Mouse (Mus musculus) adipose tissue, adult 10 weeks (tissue): ENCODE results near the gene Idh1. TPM values are rescaled to one million over a fixed set of nuclear protein-coding genes. Genes with fewer than 3 reads are reported as not detected.

Experiments used
- polyA plus RNA-seq: library from polyadenylated mRNA; stranded (reverse); fragments of 350-450 nt; fragmentation: Illumina TruSeq; extraction: RNeasy Lipid Tissue Mini Kit (QIAGEN cat#74804); gene quantifications from one replicate; pipeline ENCODE4 v1.2.3, GENCODE M21; 2014; ENCODE audit warnings: low read depth, low replicate concordance

Gene Idh1
- polyA plus RNA-seq = 106 TPM

GRCm38 (mm10) chr1:65186287-65187073, at the start of gene Idh1, which contains the start of gene Pikfyve:
Gene Idh1 (minus strand): TSS chr1:65186500.
Gene Pikfyve (plus strand): TSS chr1:65186683.

GRCm38 (mm10) chr1:65122574-65123372, 63.5 kb downstream of the Idh1 start, which contains the start of gene D630023F18Rik:
Gene D630023F18Rik (minus strand): TSS chr1:65123214.

GRCm38 (mm10) chr1:65119438-65119837, 66.9 kb downstream of the Idh1 start, which contains the start of gene Gm28845:
Gene Gm28845 (minus strand): TSS chr1:65119558.

Other genes starting within 250 kb of the Idh1 start
- gene Plekhm3, start 229.7 kb downstream of the Idh1 start, polyA plus RNA-seq = 6.6 TPM
- 5.0 TPM for gene Akr1cl, start 153.7 kb downstream of the Idh1 start, polyA plus RNA-seq
- gene Cryge, start 135.4 kb downstream of the Idh1 start, polyA plus RNA-seq = not detected
- not detected for gene Crygd, start 123.0 kb downstream of the Idh1 start, polyA plus RNA-seq
- not detected for gene Crygc, start 112.8 kb downstream of the Idh1 start, polyA plus RNA-seq
- gene Crygb, start 104.2 kb downstream of the Idh1 start, polyA plus RNA-seq = not detected
- gene Cryga, start 83.1 kb downstream of the Idh1 start, polyA plus RNA-seq = not detected
- gene Gm28845, start 66.9 kb downstream of the Idh1 start, polyA plus RNA-seq = not detected
- not detected for gene D630023F18Rik, start 63.3 kb downstream of the Idh1 start, polyA plus RNA-seq
- gene Pikfyve, start 183 bp upstream of the Idh1 start, polyA plus RNA-seq = 10.2 TPM
- not detected for gene Pth2r, start 95.6 kb upstream of the Idh1 start, polyA plus RNA-seq